Mouse (Mus musculus): ENCODE results near the gene Plpp3. TPM values are rescaled to one million over a fixed set of nuclear protein-coding genes. Genes with fewer than 3 reads are reported as not detected.

The Plpp3 gene
- polyA plus RNA-seq, 1 experiment from 2014 or later = 67.7 TPM

- ATAC-seq = peak; percentile 39; the same call in 1 of the 2 replicates
- Histone ChIP-seq H3K4me2 (ENCODE audit: low read length) (no peak overlapping the region), H3K27me3 (replicated peaks; ENCODE audit: control insufficient read depth, insufficient read depth, low read length) (no peaks in the 10 kb centered on the region), H3K27ac (ENCODE audit: low read length) (peak overlapping the region; percentile 19), H3K4me1 (replicated peaks; ENCODE audit: control insufficient read depth, insufficient read depth, low read length) (peaks cover 50% of the 10 kb centered on the region), H3K4me3 (replicated peaks; ENCODE audit: low read length) (no peak overlapping the region), H3K9me3 (ENCODE audit: control insufficient read depth, low read length) (no peaks in the 10 kb centered on the region), H3K9ac (replicated peaks; ENCODE audit: low read depth, low read length) (no peak overlapping the region), H3K36me3 (ENCODE audit: control insufficient read depth, insufficient read depth) (no peaks in the 10 kb centered on the region)
- 49% methylated on average over 15 of the region's 15 CpGs for WGBS
Observed at GRCm38 (mm10) chr4:105205045-105205851, 48.1 kb downstream of the Plpp3 start.

DNA sequence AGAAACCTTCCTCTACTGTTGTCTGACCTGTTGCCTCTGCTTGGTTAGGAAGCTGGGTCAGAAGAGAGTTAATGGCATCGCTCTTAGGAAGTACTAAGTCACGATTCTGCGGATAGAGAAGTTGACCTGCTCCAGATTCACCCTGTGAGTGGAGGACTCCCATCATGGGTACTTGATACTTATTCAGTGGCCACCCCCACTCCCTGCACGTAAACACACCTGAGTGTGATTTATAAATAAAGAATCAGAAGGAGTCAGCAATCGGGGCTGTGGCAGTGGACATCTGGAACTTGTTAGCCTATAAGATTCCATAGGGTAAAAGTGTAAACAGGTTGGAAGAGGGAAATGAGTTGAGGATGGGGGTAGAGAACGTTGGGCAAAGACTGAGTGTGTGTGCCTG is 49.0 kb downstream of the Plpp3 start:
- Histone ChIP-seq H3K36me3 (ENCODE audit: control insufficient read depth, insufficient read depth) (no peaks in the 10 kb centered on the region), H3K4me3 (replicated peaks; ENCODE audit: low read length) (no peak overlapping the region), H3K9me3 (ENCODE audit: control insufficient read depth, low read length) (no peaks in the 10 kb centered on the region), H3K27me3 (replicated peaks; ENCODE audit: control insufficient read depth, insufficient read depth, low read length) (no peaks in the 10 kb centered on the region), H3K4me2 (ENCODE audit: low read length) (no peak overlapping the region), H3K27ac (ENCODE audit: low read length) (peak overlapping the region; percentile 19; the same call in 1 of the 2 replicates), H3K4me1 (replicated peaks; ENCODE audit: control insufficient read depth, insufficient read depth, low read length) (peaks cover 43% of the 10 kb centered on the region), H3K9ac (replicated peaks; ENCODE audit: low read depth, low read length) (no peak overlapping the region)
- WGBS = 81% methylated on average over 6 of the region's 6 CpGs
- no peak for ATAC-seq

- Histone ChIP-seq H3K4me3 (replicated peaks; ENCODE audit: low read length) (no peak overlapping the region), H3K36me3 (ENCODE audit: control insufficient read depth, insufficient read depth) (no peaks in the 10 kb centered on the region), H3K27ac (ENCODE audit: low read length) (no peak overlapping the region), H3K4me2 (ENCODE audit: low read length) (no peak overlapping the region), H3K4me1 (replicated peaks; ENCODE audit: control insufficient read depth, insufficient read depth, low read length) (peaks cover 41% of the 10 kb centered on the region), H3K27me3 (replicated peaks; ENCODE audit: control insufficient read depth, insufficient read depth, low read length) (no peaks in the 10 kb centered on the region), H3K9me3 (ENCODE audit: control insufficient read depth, low read length) (no peaks in the 10 kb centered on the region), H3K9ac (replicated peaks; ENCODE audit: low read depth, low read length) (no peak overlapping the region)
- ATAC-seq = no peak
- WGBS = 38% methylated on average over 8 of the region's 8 CpGs
Observed at GRCm38 (mm10) chr4:105206995-105207394, 49.8 kb downstream of the Plpp3 start.

GRCm38 (mm10) chr4:105207641-105208040 is 50.5 kb downstream of the Plpp3 start:
- H3K9me3 ChIP-seq (ENCODE audit: control insufficient read depth, low read length) = no peaks in the 10 kb centered on the region
- ATAC-seq = no peak
- no peak overlapping the region for H3K9ac ChIP-seq (replicated peaks; ENCODE audit: low read depth, low read length)
- no peak overlapping the region for H3K4me3 ChIP-seq (replicated peaks; ENCODE audit: low read length)
- 88% methylated on average over 4 of the region's 4 CpGs for WGBS
- H3K4me2 ChIP-seq (ENCODE audit: low read length) = no peak overlapping the region
- H3K27me3 ChIP-seq (replicated peaks; ENCODE audit: control insufficient read depth, insufficient read depth, low read length) = no peaks in the 10 kb centered on the region
- H3K27ac ChIP-seq (ENCODE audit: low read length) = no peak overlapping the region
- peaks cover 35% of the 10 kb centered on the region for H3K4me1 ChIP-seq (replicated peaks; ENCODE audit: control insufficient read depth, insufficient read depth, low read length)
- no peaks in the 10 kb centered on the region for H3K36me3 ChIP-seq (ENCODE audit: control insufficient read depth, insufficient read depth)

GRCm38 (mm10) chr4:105208977-105209376 is 51.8 kb downstream of the Plpp3 start:
- Histone ChIP-seq H3K27me3 (replicated peaks; ENCODE audit: control insufficient read depth, insufficient read depth, low read length) (no peaks in the 10 kb centered on the region), H3K36me3 (ENCODE audit: control insufficient read depth, insufficient read depth) (no peaks in the 10 kb centered on the region), H3K4me1 (replicated peaks; ENCODE audit: control insufficient read depth, insufficient read depth, low read length) (peaks cover 24% of the 10 kb centered on the region), H3K4me3 (replicated peaks; ENCODE audit: low read length) (no peak overlapping the region), H3K9me3 (ENCODE audit: control insufficient read depth, low read length) (no peaks in the 10 kb centered on the region), H3K4me2 (ENCODE audit: low read length) (no peak overlapping the region), H3K27ac (ENCODE audit: low read length) (no peak overlapping the region), H3K9ac (replicated peaks; ENCODE audit: low read depth, low read length) (no peak overlapping the region)
- no peak for ATAC-seq
- 90% methylated on average over 5 of the region's 5 CpGs for WGBS

GRCm38 (mm10) chr4:105213314-105213713 is 56.2 kb downstream of the Plpp3 start:
- no peaks in the 10 kb centered on the region for H3K4me1 ChIP-seq (replicated peaks; ENCODE audit: control insufficient read depth, insufficient read depth, low read length)
- H3K4me3 ChIP-seq (replicated peaks; ENCODE audit: low read length) = no peak overlapping the region
- H3K9me3 ChIP-seq (ENCODE audit: control insufficient read depth, low read length) = no peaks in the 10 kb centered on the region
- H3K27me3 ChIP-seq (replicated peaks; ENCODE audit: control insufficient read depth, insufficient read depth, low read length) = no peaks in the 10 kb centered on the region
- H3K27ac ChIP-seq (ENCODE audit: low read length) = no peak overlapping the region
- ATAC-seq = no peak
- no peak overlapping the region for H3K4me2 ChIP-seq (ENCODE audit: low read length)
- H3K9ac ChIP-seq (replicated peaks; ENCODE audit: low read depth, low read length) = no peak overlapping the region
- H3K36me3 ChIP-seq (ENCODE audit: control insufficient read depth, insufficient read depth) = no peaks in the 10 kb centered on the region

DNA sequence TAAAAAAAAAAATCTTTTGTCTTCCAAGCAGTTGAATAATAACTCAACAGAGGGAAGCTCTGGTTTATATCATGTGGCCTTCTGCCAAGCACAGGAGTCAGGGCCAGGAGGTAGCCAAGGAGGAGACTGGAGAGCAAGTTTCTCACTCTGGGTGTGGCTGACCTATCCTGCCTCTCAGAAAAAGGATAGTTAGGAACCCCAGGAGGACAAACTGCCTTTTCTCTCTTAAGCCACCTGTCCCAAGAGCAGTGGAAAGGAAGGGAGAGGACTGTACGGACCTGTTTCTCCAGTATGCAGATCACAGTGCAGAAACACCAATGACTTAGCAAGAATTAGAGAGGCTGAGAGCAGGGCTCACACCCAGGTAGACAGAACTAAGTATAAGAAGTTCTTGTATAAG is 57.3 kb downstream of the Plpp3 start:
- ATAC-seq = no peak
- no peaks in the 10 kb centered on the region for H3K36me3 ChIP-seq (ENCODE audit: control insufficient read depth, insufficient read depth)
- 84% methylated on average over 1 of the region's 1 CpGs for WGBS

DNA sequence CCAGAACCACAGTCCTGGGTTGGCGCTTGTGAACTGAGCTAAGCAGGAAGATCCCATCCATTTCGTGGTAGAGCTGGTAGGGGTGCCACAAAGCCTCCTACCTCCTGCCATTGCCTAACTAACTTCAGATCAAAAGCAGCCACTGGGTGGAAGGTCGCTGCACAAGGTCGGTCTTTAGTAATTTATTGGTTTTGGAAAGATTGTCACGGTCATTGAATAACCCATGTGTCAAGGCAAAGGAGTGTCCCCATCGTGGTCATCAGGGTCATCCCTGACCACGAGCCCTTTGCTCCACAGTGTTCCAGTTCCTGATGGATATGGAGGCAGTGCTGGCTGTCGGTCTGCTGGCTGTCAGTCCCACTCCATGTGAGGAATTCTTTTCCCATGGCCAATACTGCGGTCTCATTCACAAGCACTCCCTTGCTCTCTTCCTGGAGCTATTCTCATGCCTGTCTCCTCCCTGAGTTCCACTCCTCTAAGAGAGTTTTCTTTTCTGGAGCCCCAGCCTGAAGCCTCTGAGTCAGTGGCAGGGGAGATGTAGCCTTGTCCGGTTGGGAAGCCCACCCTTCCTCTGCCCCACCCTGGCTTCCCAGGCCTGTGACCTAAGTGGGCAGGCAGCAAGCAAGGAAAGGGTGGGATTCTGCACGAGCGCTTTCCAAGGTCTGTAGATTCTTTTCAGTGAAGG is 58.7 kb downstream of the Plpp3 start:
- 0 out of 2 replicates have a peak, but pooled peaks cover 3% of the 10 kb centered on the region for H3K4me1 ChIP-seq (replicated peaks; ENCODE audit: control insufficient read depth, insufficient read depth, low read length)
- no peak for ATAC-seq

More for the DNA sequence above, 57.3 kb downstream of the Plpp3 start:
- no peak overlapping the region for H3K27ac ChIP-seq (ENCODE audit: low read length)
- H3K27me3 ChIP-seq (replicated peaks; ENCODE audit: control insufficient read depth, insufficient read depth, low read length) = no peaks in the 10 kb centered on the region
- H3K4me1 ChIP-seq (replicated peaks; ENCODE audit: control insufficient read depth, insufficient read depth, low read length) = 0 out of 2 replicates have a peak, but pooled peaks cover 3% of the 10 kb centered on the region
- H3K4me3 ChIP-seq (replicated peaks; ENCODE audit: low read length) = no peak overlapping the region
- no peak overlapping the region for H3K4me2 ChIP-seq (ENCODE audit: low read length)
- H3K9ac ChIP-seq (replicated peaks; ENCODE audit: low read depth, low read length) = no peak overlapping the region
- H3K9me3 ChIP-seq (ENCODE audit: control insufficient read depth, low read length) = no peaks in the 10 kb centered on the region

DNA sequence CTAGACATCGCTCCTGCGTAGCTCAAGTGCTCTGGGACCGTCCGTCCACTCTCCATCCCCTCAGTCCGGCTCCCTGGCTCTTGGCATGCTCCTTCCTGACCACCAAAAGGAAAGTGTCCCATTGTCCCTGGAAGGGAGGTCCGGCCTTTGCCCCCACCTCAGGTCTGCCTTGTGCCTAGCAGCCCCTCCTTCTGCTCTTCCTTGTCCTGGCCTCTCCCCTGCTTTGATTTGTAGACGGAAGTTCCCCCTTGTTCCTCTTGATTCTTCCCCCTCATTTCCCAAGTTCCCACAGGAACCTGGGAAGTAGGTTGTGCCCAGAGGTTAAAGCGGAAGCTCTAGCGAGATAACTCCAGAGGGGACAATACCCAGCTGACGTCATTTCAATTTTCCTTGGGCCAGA is 61.1 kb downstream of the Plpp3 start:
- no peak for ATAC-seq
- 0 out of 2 replicates have a peak, but pooled peaks cover 3% of the 10 kb centered on the region for H3K4me1 ChIP-seq (replicated peaks; ENCODE audit: control insufficient read depth, insufficient read depth, low read length)
- H3K36me3 ChIP-seq (ENCODE audit: control insufficient read depth, insufficient read depth) = no peaks in the 10 kb centered on the region
- no peaks in the 10 kb centered on the region for H3K9me3 ChIP-seq (ENCODE audit: control insufficient read depth, low read length)
- no peak overlapping the region for H3K4me2 ChIP-seq (ENCODE audit: low read length)
- 77% methylated on average over 10 of the region's 10 CpGs for WGBS
- H3K27me3 ChIP-seq (replicated peaks; ENCODE audit: control insufficient read depth, insufficient read depth, low read length) = no peaks in the 10 kb centered on the region
- no peak overlapping the region for H3K4me3 ChIP-seq (replicated peaks; ENCODE audit: low read length)
- no peak overlapping the region for H3K9ac ChIP-seq (replicated peaks; ENCODE audit: low read depth, low read length)
- H3K27ac ChIP-seq (ENCODE audit: low read length) = no peak overlapping the region

More for the DNA sequence above, 58.7 kb downstream of the Plpp3 start:
- no peaks in the 10 kb centered on the region for H3K36me3 ChIP-seq (ENCODE audit: control insufficient read depth, insufficient read depth)
- no peak overlapping the region for H3K9ac ChIP-seq (replicated peaks; ENCODE audit: low read depth, low read length)
- WGBS = 89% methylated on average over 12 of the region's 12 CpGs
- no peak overlapping the region for H3K4me3 ChIP-seq (replicated peaks; ENCODE audit: low read length)
- H3K27me3 ChIP-seq (replicated peaks; ENCODE audit: control insufficient read depth, insufficient read depth, low read length) = no peaks in the 10 kb centered on the region
- no peak overlapping the region for H3K27ac ChIP-seq (ENCODE audit: low read length)
- no peak overlapping the region for H3K4me2 ChIP-seq (ENCODE audit: low read length)
- H3K9me3 ChIP-seq (ENCODE audit: control insufficient read depth, low read length) = no peaks in the 10 kb centered on the region
